Mouse (Mus musculus) heart, adult 2 months (tissue): Measurements from ENCODE around the gene Rps6kc1.

Experiments
- CTCF ChIP-seq: fragments of 200-600 bp; IDR thresholded peaks from 2 replicates; pipeline ENCODE4 v1.8.1; 2022; ENCODE audit warnings: antibody characterized with exemption, mild to moderate bottlenecking, moderate library complexity
- EP300 ChIP-seq: fragments of 200-500 bp; IDR thresholded peaks from 2 replicates; pipeline ENCODE4 v1.6.1; 2011; ENCODE audit warnings: low read depth, low read length, control low read depth; ENCODE audit not compliant: insufficient read depth
- POLR2A ChIP-seq: fragments of 200-500 bp; IDR thresholded peaks from 2 replicates; pipeline ENCODE4 v1.6.1; 2011; ENCODE audit warnings: mild to moderate bottlenecking, low read depth, low read length, control low read depth; ENCODE audit not compliant: insufficient read depth

DNA sequence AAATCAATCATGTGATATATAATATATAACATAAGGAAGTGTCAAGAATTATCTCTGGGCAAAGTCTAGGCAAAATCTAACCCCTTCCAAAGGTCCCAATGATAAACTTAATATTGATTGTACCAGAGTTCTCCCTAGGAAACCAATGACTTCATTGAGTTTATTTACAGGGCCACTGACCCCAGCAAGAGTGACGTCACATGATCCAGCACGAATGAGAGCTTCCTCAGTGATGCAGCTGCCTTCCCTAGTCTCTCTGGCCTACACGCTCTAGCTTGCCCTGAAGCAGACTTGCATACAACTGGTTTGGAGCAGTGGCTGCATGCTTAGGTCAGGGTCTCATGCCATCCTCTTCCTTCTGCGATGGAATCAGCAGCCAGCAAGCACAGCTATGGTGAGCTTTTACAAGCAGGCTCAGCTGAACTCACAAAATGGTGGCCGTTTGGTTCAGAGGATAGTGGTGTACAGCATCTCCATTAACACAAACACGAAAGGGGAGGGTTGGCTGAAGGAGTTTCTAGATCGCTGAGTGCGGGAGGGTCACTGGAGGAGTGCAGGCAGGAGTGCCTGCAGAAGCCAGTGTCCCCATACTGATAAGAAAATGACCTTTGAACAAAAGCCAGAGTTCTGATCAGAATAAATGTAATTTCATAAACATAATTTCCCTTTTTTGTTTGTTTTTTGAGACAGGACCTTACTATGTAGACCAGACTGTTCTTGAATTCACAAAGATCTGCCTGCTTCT lies 8.3 kb upstream of the Rps6kc1 start:
- TF ChIP-seq CTCF (no peak), EP300 (no peak), POLR2A (no peak)
